Mouse (Mus musculus) activated CD4-positive, CD25-positive, alpha-beta regulatory T cell, adult 4 months (primary cell): ENCODE data around the gene Lss. TPM values are rescaled to one million over a fixed set of nuclear protein-coding genes. Genes with fewer than 3 reads are reported as not detected.

Experiments used
- ATAC-seq: one replicate; pipeline ENCODE4 v1.8.0; 2017
- polyA plus RNA-seq, 2 experiments: library from polyadenylated mRNA; unstranded; fragments of 100-300 nt; shearing (Covaris generic); gene quantifications; one replicate each; pipeline ENCODE4 v1.2.1; 2017

Lss gene
- polyA plus RNA-seq, 2 experiments from 2014 or later: 8.5 to 13.7 TPM

DNA sequence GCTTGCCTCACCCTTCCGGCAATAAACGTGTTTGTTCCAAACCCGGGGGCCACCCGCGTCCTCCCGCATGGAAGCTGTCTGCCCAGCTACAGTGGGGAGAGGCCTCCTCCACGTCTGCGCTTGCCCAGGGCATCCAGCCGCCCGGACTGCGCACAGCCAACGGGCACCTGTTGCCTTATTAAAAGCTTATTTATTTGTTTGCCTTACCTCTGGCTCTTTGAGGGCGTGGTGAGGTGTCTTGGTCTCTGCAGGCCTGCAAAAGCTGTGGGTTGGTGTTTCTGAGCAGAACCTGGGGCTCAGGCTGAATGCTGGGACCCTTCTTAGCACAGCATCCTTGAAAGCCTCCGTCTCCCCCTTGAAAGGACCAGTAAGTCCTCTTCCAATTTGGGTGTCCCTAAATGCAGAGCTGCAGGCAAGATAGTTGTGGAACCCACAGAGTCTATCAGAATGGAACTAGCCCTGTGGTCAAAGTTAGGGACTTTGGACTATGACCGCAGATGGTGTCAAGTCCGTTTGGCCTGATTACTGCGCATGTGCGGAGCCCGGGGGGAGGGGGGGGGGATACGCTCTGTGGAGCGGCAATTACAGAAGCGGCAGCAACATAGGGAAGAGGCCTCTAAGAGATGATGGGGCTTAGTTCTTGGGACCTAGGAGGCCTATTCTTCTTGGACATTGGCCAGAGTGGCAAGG is 38.8 kb downstream of the Lss start:
- no peak for ATAC-seq

DNA sequence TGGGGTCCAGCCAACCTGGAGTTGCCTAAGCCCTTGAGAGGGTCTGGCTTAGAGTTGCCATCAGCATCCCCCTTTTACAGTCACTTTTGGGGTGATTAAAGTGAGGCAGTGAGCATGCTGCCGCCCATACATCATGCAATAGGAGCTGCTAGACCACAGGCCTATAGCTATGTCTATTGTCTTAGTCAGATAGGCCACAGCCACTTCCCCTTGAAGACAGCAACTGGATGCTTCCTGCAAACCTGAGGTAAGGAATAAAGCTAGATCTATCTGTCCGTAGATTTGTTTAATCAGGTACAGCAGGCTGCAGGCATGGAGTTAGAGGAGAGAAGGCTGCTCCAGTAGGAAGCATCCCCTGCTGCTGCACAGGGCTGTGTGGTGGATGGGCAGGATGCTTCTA is 39.7 kb downstream of the Lss start:
- no peak for ATAC-seq

DNA sequence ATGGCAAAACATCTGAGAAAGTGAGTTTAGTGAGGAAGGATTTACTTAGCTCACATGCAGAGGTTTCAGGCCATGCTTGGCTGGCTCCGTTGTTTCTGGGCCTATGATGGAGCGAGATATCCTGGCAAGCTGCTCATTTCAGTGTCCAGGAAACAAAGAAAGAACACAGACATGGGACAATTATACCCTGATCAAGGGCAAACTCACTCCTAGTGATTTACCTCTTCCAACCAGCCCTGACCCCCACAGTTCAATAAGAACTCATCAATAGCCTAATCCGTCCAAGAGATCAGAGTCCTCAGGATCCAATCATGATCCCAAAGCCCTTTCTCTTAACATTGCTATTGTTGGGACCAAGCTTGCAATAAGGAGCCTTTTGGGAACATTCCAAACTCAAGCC is 40.8 kb downstream of the Lss start:
- no peak for ATAC-seq

DNA sequence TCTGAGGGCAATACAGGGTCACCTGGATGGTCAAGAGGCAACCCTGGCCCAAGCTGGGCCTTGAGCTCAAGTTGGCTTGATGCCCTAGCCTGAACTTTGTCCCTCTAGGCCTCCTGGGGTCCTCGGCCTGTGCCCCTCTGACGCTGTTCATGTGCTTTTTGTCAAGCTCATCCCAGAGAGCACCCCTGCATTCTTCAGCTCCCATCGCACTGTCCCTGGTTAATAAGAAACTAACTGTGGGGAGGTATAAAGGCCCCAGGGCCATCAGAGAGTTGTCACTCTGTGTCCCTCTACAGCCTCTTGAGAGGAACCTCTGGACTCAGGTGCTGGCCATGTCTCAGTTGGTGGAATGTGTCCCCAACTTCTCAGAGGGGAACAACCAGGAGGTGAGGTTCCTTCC is 44.0 kb downstream of the Lss start, which contains the start of gene Ftcd:
TSS of gene Ftcd (plus strand) at position 275 of the 400 bp plus-strand sequence.
- no peak for ATAC-seq

DNA sequence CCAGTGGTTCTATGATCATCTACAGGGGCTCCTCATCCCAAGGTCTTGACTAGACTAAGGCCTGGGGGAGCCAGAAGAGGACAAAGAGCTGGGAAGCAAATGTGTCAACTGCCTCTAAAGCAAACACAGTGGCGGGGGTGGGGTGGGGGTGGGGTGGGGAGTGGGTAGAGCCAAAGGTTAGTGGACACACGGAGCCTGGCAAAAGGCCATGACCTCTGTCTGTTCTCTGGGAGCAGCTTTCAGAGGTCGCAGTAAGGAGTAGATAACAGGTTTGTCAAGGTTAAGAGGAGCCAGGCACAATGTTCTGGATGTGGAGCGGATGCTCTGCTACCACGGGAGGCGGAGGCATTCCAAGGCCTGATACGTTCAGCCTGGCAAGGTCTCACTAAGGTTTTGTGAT is 45.5 kb downstream of the Lss start:
- no peak for ATAC-seq

DNA sequence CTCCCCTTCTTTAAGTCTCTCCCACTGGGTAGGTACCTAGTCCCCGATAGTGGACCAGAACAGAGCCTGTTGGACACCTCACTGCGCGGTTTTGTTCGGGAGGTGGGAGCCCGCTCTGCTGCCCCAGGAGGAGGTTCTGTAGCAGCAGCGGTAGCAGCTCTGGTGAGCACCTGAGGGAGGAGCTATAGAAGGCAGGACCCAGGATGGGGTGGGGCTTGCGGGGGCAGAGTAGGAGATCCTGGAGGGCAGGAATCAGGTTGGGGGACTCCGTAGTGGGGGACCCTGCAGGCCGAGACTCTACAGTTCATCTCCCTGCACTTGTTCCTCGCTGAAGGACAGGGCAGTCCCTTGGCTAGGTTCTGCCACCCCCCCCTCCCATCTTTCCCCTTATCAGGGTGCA is 52.8 kb downstream of the Lss start:
- ATAC-seq: no peak

DNA sequence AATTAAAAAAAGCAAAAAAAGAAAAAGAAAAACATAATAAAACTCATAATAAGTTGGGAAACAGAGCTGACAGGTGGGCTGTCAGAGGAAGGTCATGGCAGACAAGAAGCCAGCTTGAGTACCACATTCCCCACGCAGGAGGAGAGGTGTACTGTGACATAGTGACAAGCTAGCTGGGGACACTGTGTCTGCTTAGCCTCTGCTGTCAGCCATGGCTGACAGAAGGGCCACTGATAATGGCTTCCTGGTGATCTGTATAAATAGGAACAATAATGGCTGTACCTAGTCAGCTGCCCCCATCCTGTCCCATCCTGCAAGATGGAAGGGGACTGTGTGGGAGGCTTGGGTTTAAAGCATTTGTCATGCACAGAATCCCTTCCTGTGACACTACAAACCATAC is 54.8 kb downstream of the Lss start:
- ATAC-seq: no peak

DNA sequence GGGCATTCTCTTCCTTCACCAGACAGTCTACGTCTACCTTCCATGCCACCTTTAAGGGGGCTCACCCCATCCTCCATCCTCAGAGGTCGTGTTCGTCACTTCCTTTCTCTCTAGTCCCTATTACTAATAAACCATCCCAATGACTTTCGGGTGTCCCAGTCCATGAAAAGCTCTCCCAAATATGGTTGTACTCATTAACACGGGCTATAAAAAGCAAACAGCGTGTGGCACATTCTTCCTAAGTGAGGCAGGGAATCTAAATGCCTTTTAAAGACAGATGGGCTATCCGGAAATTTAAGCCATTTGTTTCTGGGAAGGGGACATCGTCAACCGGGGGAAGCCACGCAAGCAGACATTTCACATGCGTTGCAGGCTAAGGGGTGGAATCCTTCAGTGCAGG is 58.8 kb downstream of the Lss start:
- ATAC-seq: no peak

DNA sequence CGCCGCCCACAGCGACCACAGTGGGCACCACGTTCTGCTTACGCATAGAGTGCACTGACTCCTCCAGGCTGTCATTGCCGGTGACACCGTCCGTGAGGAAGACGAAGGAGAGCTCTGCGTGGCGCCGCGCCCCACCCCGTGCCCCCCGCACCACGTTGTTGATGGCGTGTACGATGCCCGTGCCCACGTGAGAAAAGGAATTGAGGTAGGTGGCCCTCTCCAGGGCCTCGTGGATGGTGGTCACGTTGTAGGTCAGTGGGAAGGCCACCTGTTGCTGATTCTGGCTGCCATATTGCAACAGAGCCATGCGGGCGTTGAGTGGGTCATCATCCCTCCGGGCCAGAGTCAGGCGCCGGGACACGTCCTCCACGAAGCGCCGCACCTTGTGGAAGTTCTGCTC is 65.0 kb downstream of the Lss start:
- ATAC-seq: no peak

DNA sequence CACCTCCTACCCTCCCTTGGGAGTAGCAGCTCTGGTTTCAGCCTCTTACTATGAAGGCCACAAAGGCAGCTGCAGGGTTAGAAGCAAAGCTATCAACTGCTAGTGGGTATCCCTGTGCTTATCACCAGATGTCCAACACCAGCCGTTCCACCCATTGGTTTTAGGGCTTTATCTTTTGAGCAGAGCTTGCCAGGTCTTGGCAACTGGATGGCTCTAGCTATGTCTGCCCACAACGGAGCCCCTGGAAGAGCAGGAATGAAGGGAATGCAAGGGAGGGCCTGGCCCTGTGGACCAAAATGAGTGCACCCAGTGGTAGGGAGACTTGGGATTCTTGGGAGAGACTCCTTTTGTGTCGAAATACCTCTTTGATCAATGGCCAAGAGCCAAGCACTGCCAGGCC is 71.3 kb downstream of the Lss start:
- no peak for ATAC-seq

Other genes starting within 250 kb of the Lss start
- 1 to 10 TPM; 1.3 to 1.8 TPM for gene Dip2a, start 186.3 kb upstream of the Lss start, polyA plus RNA-seq
- gene AC141477.1, start 91.1 kb upstream of the Lss start, polyA plus RNA-seq: 1 to 10 TPM in 1 of 2 experiments, not detected in 1; 3.0 TPM
- 10 to 100 TPM; 12.5 to 13.3 TPM for gene Pcnt, start 88.8 kb upstream of the Lss start, polyA plus RNA-seq
- not detected for gene 2610028H24Rik, start 82.5 kb upstream of the Lss start, polyA plus RNA-seq
- gene Mcm3ap, start 62.7 kb upstream of the Lss start, polyA plus RNA-seq: 10 to 100 TPM; 41.6 to 57.9 TPM
- 1 to 10 TPM; 2.6 to 3.0 TPM for gene Ybey, start 62.5 kb upstream of the Lss start, polyA plus RNA-seq
- gene Spatc1l, start 30.7 kb downstream of the Lss start, polyA plus RNA-seq: not detected
- not detected for gene Ftcd, start 44.1 kb downstream of the Lss start, polyA plus RNA-seq
- under 1 TPM in 1 of 2 experiments, not detected in 1; 0.13 TPM for gene Col6a2, start 92.0 kb downstream of the Lss start, polyA plus RNA-seq
- gene Col6a1, start 194.6 kb downstream of the Lss start, polyA plus RNA-seq: not detected